Mouse (Mus musculus): ENCODE results near the gene Dpp6. TPM values are rescaled to one million over a fixed set of nuclear protein-coding genes. Genes with fewer than 3 reads are reported as not detected.

Gene Dpp6
- polyA plus RNA-seq, 2 experiments = 2.4 to 5.0 TPM

DNA sequence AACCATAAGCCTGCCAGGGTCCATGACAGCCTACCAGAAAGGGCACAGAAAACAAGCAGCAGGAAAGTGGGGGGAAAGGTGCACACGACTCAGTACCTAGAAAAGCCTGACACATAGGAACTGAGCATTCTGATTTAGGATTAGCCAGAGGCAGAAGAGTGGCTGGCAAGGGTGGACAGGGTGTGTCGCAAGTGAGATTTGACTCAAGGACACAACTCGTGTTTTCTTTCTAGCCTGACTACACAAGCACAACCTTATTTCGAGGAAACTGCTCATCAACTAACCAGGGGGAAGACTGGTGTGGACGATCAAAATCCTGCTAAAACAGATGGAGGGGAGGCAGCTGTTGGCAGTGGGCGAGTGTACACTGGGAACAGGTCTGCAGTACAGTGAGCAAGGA is 922.2 kb downstream of the Dpp6 start:
- H3K27ac ChIP-seq (replicated peaks; ENCODE audit: low read depth, low read length) = no peak overlapping the region
- TF ChIP-seq POLR2A (IDR thresholded peaks at IDR 0.05; ENCODE audit: borderline replicate concordance, extremely low read depth, insufficient read depth, insufficient read length) = no peak
- WGBS = 78% methylated on average over 6 of the region's 6 CpGs
- H3K9ac ChIP-seq (ENCODE audit: low read depth, low read length, severe bottlenecking) = no peak overlapping the region
- H3K36me3 ChIP-seq (ENCODE audit: control insufficient read depth, insufficient read depth, low read length) = peaks cover 29% of the 10 kb centered on the region
- H3K4me3 ChIP-seq (replicated peaks; ENCODE audit: low read length) = no peak overlapping the region
- H3K4me2 ChIP-seq (replicated peaks; ENCODE audit: low read depth, low read length, severe bottlenecking) = no peak overlapping the region
- no peaks in the 10 kb centered on the region for H3K27me3 ChIP-seq (ENCODE audit: control insufficient read depth, insufficient read depth, low read length)
- DNase-seq (ENCODE audit: low spot score) (no peak), ATAC-seq (ENCODE audit: low FRiP score, low read depth) (no peak)
- no peaks in the 10 kb centered on the region for H3K9me3 ChIP-seq (ENCODE audit: control insufficient read depth, low read length)
- H3K4me1 ChIP-seq (ENCODE audit: control insufficient read depth, insufficient read depth, low read length) = no peaks in the 10 kb centered on the region

DNA sequence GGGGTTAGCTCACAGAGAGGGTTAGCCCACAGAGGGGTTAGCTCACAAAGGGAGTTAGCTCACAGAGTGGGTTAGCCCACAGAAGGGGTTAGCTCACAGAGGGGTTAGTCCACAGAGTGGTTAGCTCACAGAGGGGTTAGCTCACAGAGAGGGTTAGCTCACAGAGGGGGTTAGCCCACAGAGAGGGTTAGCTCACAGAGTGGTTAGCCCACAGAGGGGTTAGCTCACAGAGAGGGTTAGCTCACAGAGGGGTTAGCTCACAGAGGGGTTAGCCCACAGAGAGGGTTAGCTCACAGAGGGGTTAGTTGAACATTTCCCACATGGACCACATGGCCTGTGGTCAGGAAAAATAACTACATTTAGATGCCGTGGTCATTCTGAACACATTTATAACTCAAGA is 927.9 kb downstream of the Dpp6 start:
- no peak overlapping the region for H3K4me2 ChIP-seq (replicated peaks; ENCODE audit: low read depth, low read length, severe bottlenecking)
- DNase-seq (ENCODE audit: low spot score) (no peak), ATAC-seq (ENCODE audit: low FRiP score, low read depth) (no peak)
- H3K9ac ChIP-seq (ENCODE audit: low read depth, low read length, severe bottlenecking) = no peak overlapping the region
- no peaks in the 10 kb centered on the region for H3K4me1 ChIP-seq (ENCODE audit: control insufficient read depth, insufficient read depth, low read length)
- no peak overlapping the region for H3K27ac ChIP-seq (replicated peaks; ENCODE audit: low read depth, low read length)
- no peaks in the 10 kb centered on the region for H3K9me3 ChIP-seq (ENCODE audit: control insufficient read depth, low read length)
- 91% methylated on average over 1 of the region's 1 CpGs for WGBS
- H3K27me3 ChIP-seq (ENCODE audit: control insufficient read depth, insufficient read depth, low read length) = no peaks in the 10 kb centered on the region
- no peak for TF ChIP-seq POLR2A (IDR thresholded peaks at IDR 0.05; ENCODE audit: borderline replicate concordance, extremely low read depth, insufficient read depth, insufficient read length)
- H3K36me3 ChIP-seq (ENCODE audit: control insufficient read depth, insufficient read depth, low read length) = peaks cover 62% of the 10 kb centered on the region
- no peak overlapping the region for H3K4me3 ChIP-seq (replicated peaks; ENCODE audit: low read length)

DNA sequence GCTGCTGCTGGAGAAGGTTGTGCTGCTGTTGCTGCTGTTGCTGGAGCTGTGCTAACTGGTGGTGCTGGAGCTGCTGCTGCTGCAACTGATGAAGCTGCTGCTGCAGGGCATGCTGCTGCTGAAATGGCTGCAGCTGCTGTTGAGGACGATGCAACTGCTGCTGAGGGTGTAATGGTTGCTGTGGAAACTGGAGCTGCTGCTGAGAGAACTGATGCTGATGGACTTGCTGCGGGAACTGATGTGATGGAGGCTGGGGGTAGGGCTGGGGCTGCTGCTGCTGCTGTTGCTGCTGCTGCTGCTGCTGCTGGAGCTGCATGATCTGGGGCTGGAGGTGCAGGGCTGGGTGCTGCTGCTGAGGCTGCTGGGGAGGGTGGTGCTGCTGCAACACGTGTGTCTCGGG is 948.8 kb downstream of the Dpp6 start:
- H3K4me3 ChIP-seq (replicated peaks; ENCODE audit: low read length) = no peak overlapping the region
- H3K9ac ChIP-seq (ENCODE audit: low read depth, low read length, severe bottlenecking) = no peak overlapping the region
- WGBS = 87% methylated on average over 4 of the region's 4 CpGs
- ATAC-seq (ENCODE audit: low FRiP score, low read depth) = no peak
- no peak for DNase-seq (ENCODE audit: low spot score)
- no peaks in the 10 kb centered on the region for H3K27me3 ChIP-seq (ENCODE audit: control insufficient read depth, insufficient read depth, low read length)
- peaks cover 79% of the 10 kb centered on the region for H3K36me3 ChIP-seq (ENCODE audit: control insufficient read depth, insufficient read depth, low read length)
- no peaks in the 10 kb centered on the region for H3K9me3 ChIP-seq (ENCODE audit: control insufficient read depth, low read length)
- H3K4me1 ChIP-seq (ENCODE audit: control insufficient read depth, insufficient read depth, low read length) = no peaks in the 10 kb centered on the region
- no peak overlapping the region for H3K4me2 ChIP-seq (replicated peaks; ENCODE audit: low read depth, low read length, severe bottlenecking)
- no peak overlapping the region for H3K27ac ChIP-seq (replicated peaks; ENCODE audit: low read depth, low read length)
- no peak for TF ChIP-seq POLR2A (IDR thresholded peaks at IDR 0.05; ENCODE audit: borderline replicate concordance, extremely low read depth, insufficient read depth, insufficient read length)

DNA sequence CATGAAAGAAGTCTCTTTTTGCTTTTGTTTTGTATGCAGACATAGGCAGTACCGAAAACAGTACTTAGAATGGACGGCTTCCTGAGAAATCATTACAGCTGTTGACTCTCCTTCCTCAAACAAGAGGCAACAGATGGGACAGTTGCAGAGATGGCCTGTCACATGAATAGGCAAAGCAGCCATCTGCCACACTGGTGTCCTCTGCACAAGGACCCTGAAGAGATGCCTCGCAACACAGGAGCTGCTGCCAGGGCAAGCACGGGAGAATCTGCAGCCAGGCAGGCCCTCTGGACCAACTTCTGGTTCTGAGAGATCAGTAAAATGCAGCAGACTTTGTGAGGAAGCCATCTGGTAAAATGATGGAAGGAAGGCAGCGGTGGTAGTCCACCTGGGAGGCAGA is 950.9 kb downstream of the Dpp6 start:
- Histone ChIP-seq H3K27me3 (ENCODE audit: control insufficient read depth, insufficient read depth, low read length) (no peaks in the 10 kb centered on the region), H3K9me3 (ENCODE audit: control insufficient read depth, low read length) (no peaks in the 10 kb centered on the region), H3K36me3 (ENCODE audit: control insufficient read depth, insufficient read depth, low read length) (peaks cover 79% of the 10 kb centered on the region), H3K27ac (replicated peaks; ENCODE audit: low read depth, low read length) (no peak overlapping the region), H3K4me3 (replicated peaks; ENCODE audit: low read length) (no peak overlapping the region), H3K9ac (ENCODE audit: low read depth, low read length, severe bottlenecking) (no peak overlapping the region), H3K4me2 (replicated peaks; ENCODE audit: low read depth, low read length, severe bottlenecking) (no peak overlapping the region), H3K4me1 (ENCODE audit: control insufficient read depth, insufficient read depth, low read length) (no peaks in the 10 kb centered on the region)
- WGBS = 86% methylated on average over 5 of the region's 5 CpGs
- ATAC-seq (ENCODE audit: low FRiP score, low read depth) (no peak), DNase-seq (ENCODE audit: low spot score) (no peak)
- TF ChIP-seq POLR2A (IDR thresholded peaks at IDR 0.05; ENCODE audit: borderline replicate concordance, extremely low read depth, insufficient read depth, insufficient read length) = no peak

Data from limb, embryonic 14.5 days (tissue).